Mouse (Mus musculus) layer of hippocampus, adult 11-12 months (tissue): Measurements from ENCODE around the gene 4931440F15Rik.
A peak's percentile ranks its signal among the peaks of the same experiment; 100 is the strongest.
"Not testable (repeated sequence)": the region's sequence is repeated elsewhere in the genome, so short reads cannot be mapped to it uniquely, and the experiment has no call there.

Experiments
- DNase-seq: peaks from one replicate; pipeline ENCODE4 v3.0.0; 2022; ENCODE audit warnings: low spot score

4931440F15Rik gene

DNA sequence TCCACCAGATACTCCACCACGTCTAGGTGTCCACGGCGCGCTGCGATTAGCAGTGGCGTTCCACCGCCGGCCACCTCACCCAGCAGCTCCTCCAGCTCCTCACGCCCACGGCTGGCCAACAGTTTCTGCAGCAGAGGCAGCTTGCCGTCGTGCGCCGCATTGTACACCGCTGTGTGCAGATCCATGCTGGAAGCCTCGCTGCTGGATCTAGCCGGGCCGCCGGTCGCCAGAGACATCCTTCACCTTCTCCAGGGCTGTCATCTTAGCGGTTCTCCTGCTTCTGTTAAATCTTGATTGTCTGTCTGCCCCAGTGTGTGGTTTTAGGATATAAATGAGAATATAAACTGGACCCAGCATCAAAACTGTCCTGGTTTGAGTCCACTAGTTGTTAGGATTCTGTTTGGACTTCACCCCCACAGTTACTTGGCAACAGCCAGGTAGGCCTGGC, at the start of gene 4931440F15Rik:
Gene 4931440F15Rik (minus strand): TSS at position 398 of the 448 bp plus-strand sequence.
- DNase-seq = not testable (repeated sequence)

DNA sequence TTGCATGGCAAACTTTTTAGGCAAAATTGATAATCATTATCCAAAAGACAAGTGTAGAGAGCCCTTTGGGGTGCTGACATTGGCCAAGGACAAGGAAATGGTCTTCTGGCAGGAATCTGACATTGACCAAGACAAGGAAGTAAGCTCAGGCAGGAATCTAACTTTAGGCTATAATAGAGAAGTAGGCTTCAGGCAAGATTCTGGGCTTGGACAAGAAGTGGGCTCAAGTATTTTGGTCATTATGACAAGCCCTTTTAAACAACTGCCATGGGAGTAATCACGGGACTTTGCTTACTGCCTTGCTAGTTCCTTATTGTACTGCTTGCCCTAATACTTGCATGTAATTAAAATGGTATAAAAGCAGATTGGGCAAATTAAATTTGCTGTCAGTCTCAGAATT, 49.3 kb upstream of the 4931440F15Rik start:
- DNase-seq = peak; percentile 15

DNA sequence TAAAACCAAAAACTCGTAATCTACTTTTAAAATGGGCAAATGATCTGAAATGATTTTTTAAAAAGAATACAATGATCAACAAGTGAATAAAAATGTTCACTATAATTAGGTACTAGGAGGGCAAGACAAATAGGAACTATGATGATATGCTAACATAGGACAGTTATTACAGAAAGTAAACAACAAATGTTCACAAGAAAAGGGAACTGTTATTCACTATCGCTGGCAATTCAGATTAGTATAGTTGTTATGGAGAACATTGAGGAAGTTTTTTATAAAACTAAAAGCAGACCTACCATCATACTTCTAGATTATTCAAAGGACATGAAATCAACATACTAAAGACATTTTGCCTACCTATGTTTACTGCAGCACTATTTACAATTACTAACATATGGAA, 44.7 kb upstream of the 4931440F15Rik start:
- no peak for DNase-seq

DNA sequence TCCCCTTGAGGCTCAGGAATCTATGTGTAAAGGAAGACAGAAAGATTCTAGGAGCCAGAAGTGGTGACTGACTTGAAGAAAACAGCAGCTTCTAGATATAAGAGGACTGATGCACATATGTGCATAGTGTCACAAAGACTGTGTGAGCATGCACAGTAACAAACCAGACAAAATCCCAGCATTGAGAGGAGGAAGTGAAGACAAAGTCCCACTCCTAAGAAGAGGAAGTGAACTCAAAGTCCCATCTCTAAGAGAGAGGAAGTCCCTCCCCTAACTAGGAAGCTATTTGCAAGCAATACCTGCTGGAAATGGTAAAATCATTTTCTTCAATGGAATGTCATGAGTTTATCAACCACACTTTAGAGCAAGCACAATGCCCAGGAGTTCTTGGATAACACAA, 38.8 kb upstream of the 4931440F15Rik start:
- DNase-seq = no peak

DNA sequence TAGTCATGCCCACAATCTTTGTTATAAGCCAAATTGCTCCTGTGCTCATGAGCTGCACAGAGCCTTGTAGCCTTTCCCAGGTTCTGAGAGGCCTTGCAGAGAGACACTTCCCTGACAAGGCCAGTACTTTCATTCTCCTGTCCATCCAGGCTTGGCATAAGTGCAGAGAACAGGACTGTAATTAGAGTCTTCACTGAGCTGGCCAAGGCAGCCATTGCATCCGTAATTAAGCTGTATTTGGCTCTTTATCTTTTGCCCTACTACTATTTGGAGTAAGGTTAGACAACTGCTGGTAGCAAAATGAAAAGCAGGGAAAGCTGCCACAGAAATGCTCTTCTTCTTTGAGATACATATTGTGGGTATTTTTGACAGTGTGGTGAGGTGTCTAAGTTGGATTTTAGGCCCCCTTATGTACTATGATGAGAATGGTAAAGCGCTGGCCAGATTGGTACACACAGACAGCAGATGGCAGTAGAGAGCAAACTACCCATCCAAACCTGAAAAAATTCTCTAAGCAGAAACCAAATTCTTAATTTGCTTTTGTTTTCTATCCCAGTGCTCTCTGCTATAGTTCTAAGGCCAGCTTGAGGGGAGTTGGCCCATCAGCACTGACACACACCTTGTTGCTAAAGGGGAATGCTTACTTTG, 36.4 kb upstream of the 4931440F15Rik start:
- peak; percentile 54 for DNase-seq

DNA sequence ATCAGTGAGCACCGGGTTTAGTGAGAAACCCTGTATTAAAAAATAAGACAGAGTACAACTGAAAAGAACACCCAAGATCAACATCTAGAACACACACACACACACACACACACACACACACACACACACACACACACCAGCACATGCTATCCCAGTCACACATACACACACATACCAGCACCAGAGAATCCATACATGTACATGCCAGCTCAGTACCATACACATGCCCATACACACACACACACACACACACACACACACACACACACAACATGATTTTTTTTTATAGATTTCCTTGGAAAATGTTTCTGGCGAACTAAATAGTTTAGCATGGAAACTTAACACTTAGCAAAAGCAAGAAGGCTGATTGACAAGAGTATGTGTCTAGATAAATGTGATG, 35.6 kb upstream of the 4931440F15Rik start:
- no peak for DNase-seq

DNA sequence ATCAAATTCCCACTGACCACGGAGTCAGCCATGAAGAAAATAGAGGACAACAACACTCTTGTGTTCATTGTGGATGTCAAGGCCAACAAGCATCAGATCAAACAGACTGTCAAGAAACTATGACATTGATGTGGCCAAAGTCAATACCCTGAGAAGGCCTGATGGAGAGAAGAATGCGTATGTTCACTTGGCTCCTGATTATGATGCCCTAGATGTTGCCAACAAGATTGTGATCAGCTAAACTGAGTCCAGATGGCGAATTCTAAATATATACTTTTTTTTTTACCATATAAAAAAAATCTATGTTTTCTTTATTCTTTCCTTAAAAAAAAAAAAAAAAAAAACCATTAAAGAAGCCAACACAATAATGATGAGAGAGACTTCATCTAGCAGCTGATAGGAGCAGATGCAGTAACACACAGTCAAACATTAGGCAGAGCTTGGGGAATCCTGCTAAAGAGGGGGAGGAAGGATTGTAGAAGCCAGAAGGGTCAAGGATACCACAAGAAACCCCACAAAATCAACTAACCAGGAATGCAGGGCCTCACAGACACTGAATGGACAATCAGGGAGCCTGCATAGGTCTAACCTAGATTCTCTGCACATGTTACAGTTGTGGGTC, 15.2 kb upstream of the 4931440F15Rik start:
- DNase-seq = no peak

DNA sequence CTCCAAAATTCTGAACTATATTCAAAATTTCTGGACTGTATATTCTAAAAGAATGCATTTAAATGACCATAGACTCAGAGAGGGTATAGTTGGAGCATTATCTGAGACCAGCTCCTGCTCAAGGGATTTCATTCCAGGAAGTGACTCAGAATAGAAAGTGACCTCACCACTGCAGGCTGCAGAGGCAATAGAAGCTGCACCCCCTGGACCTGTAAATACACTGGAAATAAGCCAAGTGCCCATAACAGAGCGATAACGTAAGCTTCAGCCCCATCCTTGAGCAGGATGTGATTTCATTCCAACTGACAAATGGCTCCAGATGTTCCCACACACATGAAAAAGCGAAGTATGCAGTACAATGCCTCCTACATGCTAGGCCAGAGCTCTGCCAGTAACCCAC, 14.3 kb upstream of the 4931440F15Rik start:
- no peak for DNase-seq

DNA sequence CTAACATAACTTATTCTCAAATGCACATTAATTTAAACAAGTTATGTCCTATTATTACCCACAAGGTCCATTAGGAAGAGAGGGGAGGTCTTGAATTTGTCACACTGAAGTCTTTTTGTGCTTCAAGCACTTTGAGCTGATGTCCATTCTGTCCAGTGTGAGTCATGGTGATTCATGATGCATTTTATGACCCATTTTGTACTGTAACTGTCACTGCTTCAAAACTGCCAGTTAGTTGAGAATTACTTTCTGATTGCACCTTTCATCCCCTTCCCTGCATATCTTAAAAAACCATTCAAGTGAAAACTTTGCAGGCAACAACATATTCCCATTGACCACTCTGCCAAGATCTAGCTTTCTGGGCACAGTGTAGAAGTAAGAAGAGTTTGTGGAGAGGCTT, 11.6 kb upstream of the 4931440F15Rik start:
- DNase-seq = no peak

DNA sequence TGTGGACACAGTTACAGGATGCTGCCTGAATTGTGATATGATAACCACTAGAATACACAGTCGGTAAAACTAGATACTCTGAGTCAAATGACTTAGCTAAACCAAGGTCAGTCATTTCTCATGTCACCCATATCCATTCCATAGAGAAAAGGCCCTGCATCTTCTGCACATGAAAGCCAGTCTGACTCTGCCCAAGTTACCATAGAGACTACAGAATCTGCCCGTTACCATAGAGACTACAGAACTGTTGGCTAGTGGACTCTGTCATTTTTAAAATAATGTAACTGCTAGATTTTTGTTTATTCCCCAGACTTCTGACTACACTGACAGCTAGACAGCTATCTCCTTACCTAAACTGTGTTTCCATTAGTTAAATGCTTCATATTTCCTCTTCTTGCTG, 2.3 kb upstream of the 4931440F15Rik start:
- no peak for DNase-seq

DNA sequence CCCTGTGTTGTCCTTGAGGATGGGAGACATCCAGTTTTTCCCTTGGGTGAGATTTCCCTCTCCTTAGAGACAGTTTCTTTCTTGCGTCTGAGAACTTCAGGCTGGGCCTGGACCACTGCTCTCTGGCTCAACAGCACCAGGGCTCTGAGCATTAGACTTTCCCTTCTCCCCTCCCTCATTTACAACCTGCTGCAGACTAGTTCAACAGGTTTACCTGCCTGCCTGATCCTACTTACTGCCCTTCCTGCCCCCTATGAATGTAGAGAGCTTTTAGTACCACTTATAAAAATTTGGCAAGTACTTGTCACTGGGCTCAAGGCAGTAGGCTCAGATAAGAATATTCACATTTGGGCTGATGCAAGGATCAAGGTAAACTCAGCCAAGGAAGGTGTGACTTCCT, 533 bp upstream of the 4931440F15Rik start:
- no peak for DNase-seq

DNA sequence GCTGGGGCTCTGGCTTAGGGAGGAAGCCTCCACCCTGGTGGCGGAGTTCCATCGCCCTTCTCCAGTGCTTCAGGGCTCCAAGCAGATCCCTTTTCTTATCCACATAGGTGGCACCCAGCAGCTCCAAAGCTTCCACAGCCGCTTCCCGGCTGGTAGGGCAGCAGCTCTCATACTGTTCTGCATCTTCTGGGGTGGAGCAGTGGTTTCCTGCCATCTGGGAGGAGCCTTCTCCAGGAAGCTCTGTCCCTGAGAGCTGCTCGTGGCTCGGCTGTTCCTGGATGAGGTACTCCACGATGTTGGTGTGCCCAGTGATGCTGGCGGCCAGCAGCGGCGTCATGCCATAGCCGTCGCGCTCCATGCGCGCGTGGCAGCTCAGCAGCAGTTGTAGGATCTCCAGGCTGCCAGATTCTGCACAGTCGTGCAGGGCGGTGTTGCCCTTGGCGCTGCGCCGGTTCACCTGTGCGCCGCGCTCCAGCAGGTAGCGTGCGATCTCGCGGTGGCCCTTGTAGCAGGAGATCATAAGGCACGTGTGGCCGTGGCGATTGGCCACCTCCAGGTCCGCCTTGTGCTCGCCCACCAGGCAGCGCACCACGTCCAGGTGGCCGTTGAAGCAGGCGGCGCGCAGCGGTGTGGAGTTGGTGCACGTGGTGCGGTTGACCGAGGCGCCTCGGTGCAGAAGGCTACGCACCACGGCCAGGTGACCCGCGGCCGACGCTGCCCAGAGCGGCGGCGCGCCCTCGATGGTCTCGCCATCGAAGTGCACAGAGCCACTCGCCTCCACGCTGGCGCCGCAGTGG, 796 bp downstream of the 4931440F15Rik start:
- DNase-seq = not testable (repeated sequence)

DNA sequence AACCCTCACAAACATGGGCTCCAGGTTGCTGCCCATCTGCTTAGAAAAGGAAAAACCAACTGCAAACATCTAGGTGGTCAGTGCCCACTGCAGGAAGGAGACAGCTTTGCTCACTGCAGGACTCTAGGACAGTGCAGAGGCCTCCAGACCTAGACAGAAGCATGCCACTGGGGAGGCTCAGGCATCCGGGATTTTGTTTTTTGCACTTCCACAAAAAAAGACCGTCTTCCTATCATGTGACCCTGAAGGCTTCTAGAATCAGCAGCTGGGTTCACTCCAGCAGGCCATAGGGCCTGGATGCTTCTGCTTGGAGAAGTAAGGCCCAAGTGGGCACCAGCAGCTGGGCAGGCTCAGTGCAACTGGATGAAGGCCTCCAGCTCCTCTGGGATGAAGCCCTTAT, 2.3 kb downstream of the 4931440F15Rik start:
- no peak for DNase-seq

DNA sequence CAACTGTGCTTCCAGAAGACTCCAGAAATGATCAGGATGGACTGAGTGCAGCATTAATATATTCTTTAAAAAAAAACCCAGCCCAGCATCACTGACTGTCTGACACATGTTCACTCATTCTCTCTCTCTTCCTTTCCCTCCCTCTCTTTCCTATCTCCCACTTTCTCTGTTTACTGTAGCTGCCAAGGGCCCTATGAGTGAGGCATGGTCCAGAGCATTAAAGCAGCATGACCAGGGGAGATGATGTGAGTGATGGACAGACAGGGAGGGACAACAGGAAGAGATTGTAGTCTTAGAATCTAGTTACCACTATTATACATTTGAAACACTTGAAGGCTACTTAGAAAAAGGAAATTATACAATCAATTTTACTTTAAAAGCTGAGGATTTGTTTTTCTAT, 9.8 kb downstream of the 4931440F15Rik start:
- DNase-seq = no peak

DNA sequence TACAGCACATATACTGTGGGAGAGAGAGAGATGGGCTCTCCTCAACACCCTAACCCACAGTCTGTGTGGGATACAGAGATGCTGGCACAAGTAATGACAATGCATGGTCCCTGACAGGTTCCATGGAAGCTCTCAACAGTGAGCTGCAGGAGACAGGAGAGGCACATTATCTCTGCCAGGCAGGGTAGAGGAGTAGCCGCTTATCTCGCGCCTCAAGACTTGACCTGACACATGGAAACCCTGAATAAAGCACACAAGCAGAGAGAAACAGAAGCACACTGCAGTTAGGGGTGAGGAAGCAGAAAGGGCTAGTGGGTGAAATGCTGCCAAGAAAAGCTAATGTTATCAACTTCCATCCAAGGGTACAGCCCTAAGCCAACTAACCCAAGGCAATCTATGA, 10.2 kb downstream of the 4931440F15Rik start:
- DNase-seq = no peak

DNA sequence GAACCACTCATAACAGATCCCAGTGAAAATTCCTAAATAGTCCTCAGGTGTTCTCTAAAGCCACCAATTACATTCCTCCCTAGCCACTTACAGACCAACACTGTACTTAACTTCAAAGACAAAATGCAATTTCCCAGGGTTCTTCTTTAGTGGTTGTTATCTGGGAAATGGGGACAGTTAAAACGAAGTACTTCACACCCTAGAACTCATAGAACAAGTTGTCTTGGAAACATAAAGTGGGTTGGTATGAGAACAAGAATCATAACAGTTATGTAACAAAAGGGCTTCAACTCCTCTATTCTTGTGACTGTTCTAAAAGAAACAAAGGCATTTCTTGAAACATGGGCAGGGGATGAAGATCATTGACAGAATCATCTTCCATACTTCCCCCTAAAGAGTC, 12.2 kb downstream of the 4931440F15Rik start:
- DNase-seq = no peak

DNA sequence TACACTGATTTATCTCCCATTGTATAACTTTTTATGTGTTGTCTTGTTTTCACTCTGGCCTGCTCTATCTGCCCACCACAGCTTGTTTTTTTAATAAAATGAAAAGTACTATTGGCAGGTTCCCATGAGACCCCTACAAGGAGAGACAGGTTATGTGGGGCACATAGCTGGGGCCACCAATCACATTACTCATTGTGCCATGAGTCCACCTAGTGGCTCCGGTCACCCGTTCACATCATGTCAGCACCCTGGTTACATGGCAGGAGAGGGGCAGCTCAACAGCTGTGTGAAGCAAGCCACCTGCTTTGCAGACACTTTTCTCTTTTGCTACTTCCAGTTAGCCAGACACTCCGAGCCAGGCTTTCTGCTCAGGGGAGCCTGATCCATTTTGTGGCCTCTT, 13.0 kb downstream of the 4931440F15Rik start:
- DNase-seq = no peak

DNA sequence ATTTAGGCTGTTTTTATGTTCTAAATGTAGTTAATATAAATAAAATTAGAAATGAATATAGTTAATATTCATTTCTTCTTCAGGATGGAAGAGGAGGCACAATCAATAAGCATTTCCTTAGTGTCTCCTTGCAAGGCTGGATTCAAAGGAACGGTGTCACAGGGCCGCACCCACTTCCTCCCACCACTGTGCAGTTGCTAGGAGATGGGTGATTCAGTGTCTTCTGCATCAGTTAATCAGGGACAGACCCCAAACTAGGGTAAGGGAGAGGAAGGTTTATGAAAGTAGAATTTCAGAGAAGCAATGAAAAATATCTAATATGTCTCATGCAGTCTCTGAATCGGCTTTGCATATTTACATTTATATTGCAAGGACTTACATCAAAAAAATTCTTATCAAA, 15.1 kb downstream of the 4931440F15Rik start:
- DNase-seq = no peak

DNA sequence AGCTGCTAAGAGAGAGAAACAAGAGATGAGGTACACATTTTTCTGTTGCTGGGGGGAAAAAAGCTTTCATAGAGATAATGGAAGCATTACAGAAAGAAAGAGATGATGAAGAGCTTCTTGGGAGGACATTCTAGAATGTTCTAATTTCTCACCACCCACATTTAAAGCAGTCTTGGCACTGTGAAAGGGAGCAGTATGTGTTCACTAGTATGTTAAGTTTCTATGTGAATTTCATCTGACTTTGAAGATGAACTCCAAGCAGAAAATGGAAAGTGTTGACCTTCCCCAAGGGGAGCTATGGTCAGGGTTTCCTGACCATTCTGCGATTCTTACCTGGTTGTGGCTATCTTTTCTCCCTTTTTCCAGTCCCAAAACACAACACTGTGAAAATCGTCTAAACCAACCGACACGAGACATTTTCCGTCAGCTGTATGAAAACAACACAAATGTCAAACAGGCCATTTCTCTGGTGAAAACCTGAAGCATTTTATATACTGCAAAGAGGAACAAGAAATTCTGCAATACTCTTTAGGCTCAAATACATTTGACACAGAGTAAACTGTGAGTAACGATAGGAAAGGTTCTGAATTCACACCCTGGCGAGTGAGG, 16.4 kb downstream of the 4931440F15Rik start:
- DNase-seq = no peak

DNA sequence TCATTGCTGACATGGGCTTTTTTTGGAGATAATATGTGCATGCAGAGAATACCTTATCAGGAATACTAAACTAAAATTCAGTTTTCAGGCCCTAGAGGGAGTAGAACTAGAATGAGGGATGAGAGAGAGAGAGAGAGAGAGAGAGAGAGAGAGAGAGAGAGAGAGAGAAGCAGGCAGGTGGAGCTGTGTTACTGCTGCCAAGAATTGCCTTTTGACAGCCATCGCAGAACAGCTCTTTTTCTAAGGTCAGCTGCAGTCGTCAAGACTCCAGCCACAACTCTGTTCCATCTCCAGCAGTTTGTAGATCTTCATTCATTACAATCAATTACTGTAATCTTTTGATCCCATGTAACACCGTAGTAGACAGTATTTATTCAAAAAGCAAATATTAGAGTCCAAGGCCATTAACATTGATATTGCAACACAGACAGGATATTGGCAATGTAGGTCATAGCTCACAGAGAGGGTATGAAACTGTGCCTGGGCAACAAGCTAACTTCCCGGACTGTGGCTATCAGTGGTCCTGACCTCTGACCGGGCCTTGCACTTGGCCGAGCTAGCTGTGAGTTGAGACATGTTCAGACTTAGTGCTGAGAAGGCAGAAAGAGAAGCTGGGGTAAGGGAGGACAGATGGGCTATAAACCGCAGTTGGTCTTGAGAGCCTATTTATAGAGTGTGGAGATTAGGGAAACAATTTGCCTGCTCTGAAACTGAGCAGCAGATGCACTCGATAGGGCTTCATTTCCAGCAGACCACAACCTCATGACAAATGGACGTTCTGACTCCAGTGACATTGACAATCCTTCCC, 17.1 kb downstream of the 4931440F15Rik start:
- peak; percentile 56 for DNase-seq

DNA sequence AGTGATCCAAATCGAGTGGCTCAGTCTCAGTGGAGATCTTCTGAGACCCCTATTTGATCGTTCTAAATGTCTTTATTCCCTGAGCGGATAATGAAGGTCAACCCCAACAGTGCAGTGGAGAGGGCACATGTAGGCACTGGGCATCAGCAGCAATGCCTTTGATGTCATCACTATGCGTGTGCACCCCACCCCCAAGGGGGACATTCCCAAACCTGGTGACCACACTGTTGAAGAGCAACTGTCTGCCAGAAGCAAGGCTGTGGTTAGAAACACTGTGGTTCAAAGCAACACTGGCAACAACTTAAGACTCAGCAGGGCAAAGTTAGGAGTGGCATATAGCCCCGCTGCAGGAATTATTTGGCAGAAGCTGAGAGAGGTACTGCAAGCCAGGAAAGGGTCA, 18.1 kb downstream of the 4931440F15Rik start:
- DNase-seq = no peak
